Mouse (Mus musculus) frontal cortex, postnatal 10 days (tissue): Measurements from ENCODE around the gene Dag1.
A peak's percentile ranks its signal among the peaks of the same experiment; 100 is the strongest.
"Not testable (repeated sequence)": the region's sequence is repeated elsewhere in the genome, so short reads cannot be mapped to it uniquely, and the experiment has no call there.

Source experiments
- DNase-seq, 2 experiments: peaks; one replicate each; pipeline ENCODE4 v3.0.0; 2022; ENCODE audit warnings: low spot score in 2 of 2, mixed read lengths in 1 of 2

Dag1 gene

GRCm38 (mm10) chr9:108274476-108275330 is 10.9 kb upstream of the Dag1 start:
- no peak for DNase-seq

GRCm38 (mm10) chr9:108273485-108273884 is 9.7 kb upstream of the Dag1 start:
- no peak for DNase-seq

GRCm38 (mm10) chr9:108272691-108273090 is 8.9 kb upstream of the Dag1 start:
- no peak for DNase-seq

- no peak for DNase-seq
These were observed 8.2 kb upstream of the Dag1 start for GRCm38 (mm10) chr9:108271941-108272340.

- not testable (repeated sequence) for DNase-seq
These were observed 4.9 kb upstream of the Dag1 start for GRCm38 (mm10) chr9:108268701-108269100.

GRCm38 (mm10) chr9:108267691-108268090 is 3.9 kb upstream of the Dag1 start:
- DNase-seq, result no peak

- DNase-seq, result no peak
These were observed 2.6 kb upstream of the Dag1 start for GRCm38 (mm10) chr9:108266261-108266935.

- DNase-seq, result no peak
These were observed 598 bp upstream of the Dag1 start for GRCm38 (mm10) chr9:108264191-108264921.

- DNase-seq, result peak; percentile 34 to 48
These were observed 552 bp downstream of the Dag1 start for GRCm38 (mm10) chr9:108263131-108263681.

GRCm38 (mm10) chr9:108262494-108263049 is 1.2 kb downstream of the Dag1 start:
- DNase-seq, result no peak

- DNase-seq, result no peak
These were observed 1.9 kb downstream of the Dag1 start for GRCm38 (mm10) chr9:108261865-108262264.

- no peak for DNase-seq
These were observed 3.2 kb downstream of the Dag1 start for GRCm38 (mm10) chr9:108260526-108260925.

GRCm38 (mm10) chr9:108252766-108253165 is 11.0 kb downstream of the Dag1 start:
- DNase-seq, result no peak

- no peak for DNase-seq
These were observed 11.9 kb downstream of the Dag1 start for GRCm38 (mm10) chr9:108251877-108252276.

GRCm38 (mm10) chr9:108248957-108249356 is 14.8 kb downstream of the Dag1 start:
- DNase-seq, result no peak

- no peak for DNase-seq
These were observed 18.8 kb downstream of the Dag1 start for GRCm38 (mm10) chr9:108244984-108245383.

- DNase-seq, result no peak
These were observed 19.2 kb downstream of the Dag1 start for GRCm38 (mm10) chr9:108244540-108244939.

GRCm38 (mm10) chr9:108239951-108240350 is 23.8 kb downstream of the Dag1 start:
- DNase-seq, result no peak

GRCm38 (mm10) chr9:108238831-108239230 is 24.9 kb downstream of the Dag1 start:
- DNase-seq, result no peak

- no peak for DNase-seq
These were observed 25.4 kb downstream of the Dag1 start for GRCm38 (mm10) chr9:108238402-108238801.

GRCm38 (mm10) chr9:108234682-108235081 is 29.1 kb downstream of the Dag1 start:
- no peak for DNase-seq

- no peak for DNase-seq
These were observed 30.9 kb downstream of the Dag1 start for GRCm38 (mm10) chr9:108232908-108233307.
